Mouse (Mus musculus): ENCODE measurements around the gene Ank. TPM values are rescaled to one million over a fixed set of nuclear protein-coding genes. Genes with fewer than 3 reads are reported as not detected.

Gene Ank
- polyA plus RNA-seq, 1 experiment: 9.7 TPM

- no peaks in the 10 kb centered on the region for H3K36me3 ChIP-seq (ENCODE audit: control insufficient read depth, insufficient read depth, low read length, poor library complexity, severe bottlenecking)
- no peak overlapping the region for H3K27ac ChIP-seq (ENCODE audit: insufficient read depth, low read length)
- H3K9me3 ChIP-seq (replicated peaks; ENCODE audit: control insufficient read depth, insufficient read depth, low read length, poor library complexity, severe bottlenecking): no peaks in the 10 kb centered on the region
These were observed 111.7 kb downstream of the Ank start for GRCm38 (mm10) chr15:27577915-27578780.

DNA sequence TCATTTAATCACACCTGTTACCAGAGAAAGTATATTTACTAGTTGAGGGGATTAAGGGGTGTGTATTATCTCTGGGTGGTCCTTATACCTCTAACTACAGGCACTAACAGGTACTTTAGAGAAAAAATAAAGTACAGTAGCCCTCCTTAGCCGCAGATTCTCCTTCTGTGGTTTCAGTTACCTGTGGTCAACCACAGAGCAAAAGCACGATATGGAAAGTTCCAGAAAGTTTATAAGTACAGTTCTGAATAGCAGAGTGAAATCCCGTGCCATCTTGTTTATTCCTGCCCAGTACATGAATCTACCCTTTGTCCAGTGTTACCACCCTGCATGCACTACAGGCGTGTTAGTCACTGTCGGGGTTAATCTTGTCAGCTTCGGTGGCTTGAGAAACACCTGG, 112.4 kb downstream of the Ank start:
- Histone ChIP-seq H3K9ac (ENCODE audit: low read depth, poor library complexity, severe bottlenecking) (no peak overlapping the region), H3K4me1 (ENCODE audit: control insufficient read depth, insufficient read depth, low read length) (peaks cover 2% of the 10 kb centered on the region), H3K27ac (ENCODE audit: insufficient read depth, low read length) (no peak overlapping the region), H3K36me3 (ENCODE audit: control insufficient read depth, insufficient read depth, low read length, poor library complexity, severe bottlenecking) (no peaks in the 10 kb centered on the region), H3K9me3 (replicated peaks; ENCODE audit: control insufficient read depth, insufficient read depth, low read length, poor library complexity, severe bottlenecking) (no peaks in the 10 kb centered on the region), H3K4me3 (ENCODE audit: low read depth, low read length) (no peak overlapping the region), H3K27me3 (ENCODE audit: control insufficient read depth, insufficient read depth, low read length, poor library complexity, severe bottlenecking) (no peaks in the 10 kb centered on the region)
- TF ChIP-seq POLR2A (IDR thresholded peaks at IDR 0.05; ENCODE audit: insufficient read depth, low read length) (no peak), EP300 (IDR thresholded peaks at IDR 0.05; ENCODE audit: insufficient read depth, low read depth, low read length) (no peak), CTCF (IDR thresholded peaks at IDR 0.05; ENCODE audit: low read depth, low read length) (no peak)

More at GRCm38 (mm10) chr15:27577915-27578780, 111.7 kb downstream of the Ank start:
- peaks cover 2% of the 10 kb centered on the region for H3K4me1 ChIP-seq (ENCODE audit: control insufficient read depth, insufficient read depth, low read length)
- no peaks in the 10 kb centered on the region for H3K27me3 ChIP-seq (ENCODE audit: control insufficient read depth, insufficient read depth, low read length, poor library complexity, severe bottlenecking)
- TF ChIP-seq CTCF (IDR thresholded peaks at IDR 0.05; ENCODE audit: low read depth, low read length) (no peak), POLR2A (IDR thresholded peaks at IDR 0.05; ENCODE audit: insufficient read depth, low read length) (no peak), EP300 (IDR thresholded peaks at IDR 0.05; ENCODE audit: insufficient read depth, low read depth, low read length) (no peak)
- no peak overlapping the region for H3K9ac ChIP-seq (ENCODE audit: low read depth, poor library complexity, severe bottlenecking)
- no peak overlapping the region for H3K4me3 ChIP-seq (ENCODE audit: low read depth, low read length)

GRCm38 (mm10) chr15:27579853-27580252, 113.4 kb downstream of the Ank start:
- no peaks in the 10 kb centered on the region for H3K27me3 ChIP-seq (ENCODE audit: control insufficient read depth, insufficient read depth, low read length, poor library complexity, severe bottlenecking)
- no peaks in the 10 kb centered on the region for H3K9me3 ChIP-seq (replicated peaks; ENCODE audit: control insufficient read depth, insufficient read depth, low read length, poor library complexity, severe bottlenecking)
- no peaks in the 10 kb centered on the region for H3K36me3 ChIP-seq (ENCODE audit: control insufficient read depth, insufficient read depth, low read length, poor library complexity, severe bottlenecking)
- no peak overlapping the region for H3K9ac ChIP-seq (ENCODE audit: low read depth, poor library complexity, severe bottlenecking)
- H3K4me3 ChIP-seq (ENCODE audit: low read depth, low read length): no peak overlapping the region
- TF ChIP-seq EP300 (IDR thresholded peaks at IDR 0.05; ENCODE audit: insufficient read depth, low read depth, low read length): no peak
- no peak for TF ChIP-seq CTCF (IDR thresholded peaks at IDR 0.05; ENCODE audit: low read depth, low read length)
- TF ChIP-seq POLR2A (IDR thresholded peaks at IDR 0.05; ENCODE audit: insufficient read depth, low read length): no peak
- H3K4me1 ChIP-seq (ENCODE audit: control insufficient read depth, insufficient read depth, low read length): peaks cover 2% of the 10 kb centered on the region
- no peak overlapping the region for H3K27ac ChIP-seq (ENCODE audit: insufficient read depth, low read length)

- Histone ChIP-seq H3K27me3 (ENCODE audit: control insufficient read depth, insufficient read depth, low read length, poor library complexity, severe bottlenecking) (no peaks in the 10 kb centered on the region), H3K9ac (ENCODE audit: low read depth, poor library complexity, severe bottlenecking) (no peak overlapping the region), H3K27ac (ENCODE audit: insufficient read depth, low read length) (no peak overlapping the region), H3K9me3 (replicated peaks; ENCODE audit: control insufficient read depth, insufficient read depth, low read length, poor library complexity, severe bottlenecking) (no peaks in the 10 kb centered on the region), H3K36me3 (ENCODE audit: control insufficient read depth, insufficient read depth, low read length, poor library complexity, severe bottlenecking) (no peaks in the 10 kb centered on the region), H3K4me3 (ENCODE audit: low read depth, low read length) (no peak overlapping the region), H3K4me1 (ENCODE audit: control insufficient read depth, insufficient read depth, low read length) (peaks cover 2% of the 10 kb centered on the region)
- TF ChIP-seq CTCF (IDR thresholded peaks at IDR 0.05; ENCODE audit: low read depth, low read length): no peak
- no peak for TF ChIP-seq POLR2A (IDR thresholded peaks at IDR 0.05; ENCODE audit: insufficient read depth, low read length)
- no peak for TF ChIP-seq EP300 (IDR thresholded peaks at IDR 0.05; ENCODE audit: insufficient read depth, low read depth, low read length)
These were observed 114.3 kb downstream of the Ank start for GRCm38 (mm10) chr15:27580771-27581170.

- Histone ChIP-seq H3K9ac (ENCODE audit: low read depth, poor library complexity, severe bottlenecking) (no peak overlapping the region), H3K4me3 (ENCODE audit: low read depth, low read length) (no peak overlapping the region), H3K4me1 (ENCODE audit: control insufficient read depth, insufficient read depth, low read length) (peaks cover 2% of the 10 kb centered on the region), H3K27ac (ENCODE audit: insufficient read depth, low read length) (no peak overlapping the region), H3K27me3 (ENCODE audit: control insufficient read depth, insufficient read depth, low read length, poor library complexity, severe bottlenecking) (no peaks in the 10 kb centered on the region), H3K36me3 (ENCODE audit: control insufficient read depth, insufficient read depth, low read length, poor library complexity, severe bottlenecking) (no peaks in the 10 kb centered on the region), H3K9me3 (replicated peaks; ENCODE audit: control insufficient read depth, insufficient read depth, low read length, poor library complexity, severe bottlenecking) (no peaks in the 10 kb centered on the region)
- TF ChIP-seq CTCF (IDR thresholded peaks at IDR 0.05; ENCODE audit: low read depth, low read length) (no peak), EP300 (IDR thresholded peaks at IDR 0.05; ENCODE audit: insufficient read depth, low read depth, low read length) (0 out of 2 replicates have a peak, but pooled peaks have one; percentile 27), POLR2A (IDR thresholded peaks at IDR 0.05; ENCODE audit: insufficient read depth, low read length) (no peak)
These were observed 115.2 kb downstream of the Ank start for GRCm38 (mm10) chr15:27581640-27582039.

GRCm38 (mm10) chr15:27582428-27582827, 116.0 kb downstream of the Ank start:
- no peaks in the 10 kb centered on the region for H3K36me3 ChIP-seq (ENCODE audit: control insufficient read depth, insufficient read depth, low read length, poor library complexity, severe bottlenecking)
- no peak overlapping the region for H3K4me3 ChIP-seq (ENCODE audit: low read depth, low read length)
- no peaks in the 10 kb centered on the region for H3K9me3 ChIP-seq (replicated peaks; ENCODE audit: control insufficient read depth, insufficient read depth, low read length, poor library complexity, severe bottlenecking)
- H3K4me1 ChIP-seq (ENCODE audit: control insufficient read depth, insufficient read depth, low read length): peaks cover 2% of the 10 kb centered on the region
- peak overlapping the region; percentile 59 for H3K27ac ChIP-seq (ENCODE audit: insufficient read depth, low read length)
- H3K9ac ChIP-seq (ENCODE audit: low read depth, poor library complexity, severe bottlenecking): no peak overlapping the region
- TF ChIP-seq POLR2A (IDR thresholded peaks at IDR 0.05; ENCODE audit: insufficient read depth, low read length): no peak
- no peak for TF ChIP-seq CTCF (IDR thresholded peaks at IDR 0.05; ENCODE audit: low read depth, low read length)
- TF ChIP-seq EP300 (IDR thresholded peaks at IDR 0.05; ENCODE audit: insufficient read depth, low read depth, low read length): no peak
- H3K27me3 ChIP-seq (ENCODE audit: control insufficient read depth, insufficient read depth, low read length, poor library complexity, severe bottlenecking): no peaks in the 10 kb centered on the region

Data from ES-Bruce4 (cell line).